Mouse (Mus musculus) Muller cell, postnatal 12 days (primary cell): ENCODE measurements around the gene 1500009L16Rik.

ENCODE experiments used
- DNase-seq: peaks from one replicate; pipeline ENCODE4 v3.0.0-alpha.2; 2015; ENCODE audit errors: inconsistent ontology term

Gene 1500009L16Rik

GRCm38 (mm10) chr10:83760535-83760934 lies 37.9 kb downstream of the 1500009L16Rik start:
- no peak for DNase-seq

DNA sequence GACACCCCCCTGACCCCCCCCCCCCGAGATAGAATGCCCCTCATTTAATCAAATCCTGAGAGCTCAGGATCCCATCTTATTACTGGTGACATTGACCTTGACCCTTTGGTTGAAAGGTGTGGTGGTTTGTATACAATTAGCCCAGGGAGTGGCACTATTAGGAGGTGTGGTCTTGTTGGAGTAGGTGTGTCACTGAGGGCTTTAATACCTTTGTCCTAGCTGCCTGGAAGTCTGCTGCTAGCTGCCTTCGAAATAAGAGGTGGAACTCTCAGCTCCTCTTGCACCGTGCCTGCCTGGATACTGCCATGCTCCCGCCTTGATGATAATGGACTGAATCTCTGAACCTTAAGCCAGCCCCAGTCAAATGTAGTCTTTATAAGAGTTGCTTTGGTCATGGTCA lies 41.2 kb downstream of the 1500009L16Rik start:
- no peak for DNase-seq

GRCm38 (mm10) chr10:83766882-83767281 lies 44.2 kb downstream of the 1500009L16Rik start:
- DNase-seq = no peak

- peak; percentile 23 for DNase-seq
These were observed 53.7 kb downstream of the 1500009L16Rik start for GRCm38 (mm10) chr10:83776272-83776878.

- DNase-seq = no peak
These were observed 54.6 kb downstream of the 1500009L16Rik start for GRCm38 (mm10) chr10:83777253-83777652.

DNA sequence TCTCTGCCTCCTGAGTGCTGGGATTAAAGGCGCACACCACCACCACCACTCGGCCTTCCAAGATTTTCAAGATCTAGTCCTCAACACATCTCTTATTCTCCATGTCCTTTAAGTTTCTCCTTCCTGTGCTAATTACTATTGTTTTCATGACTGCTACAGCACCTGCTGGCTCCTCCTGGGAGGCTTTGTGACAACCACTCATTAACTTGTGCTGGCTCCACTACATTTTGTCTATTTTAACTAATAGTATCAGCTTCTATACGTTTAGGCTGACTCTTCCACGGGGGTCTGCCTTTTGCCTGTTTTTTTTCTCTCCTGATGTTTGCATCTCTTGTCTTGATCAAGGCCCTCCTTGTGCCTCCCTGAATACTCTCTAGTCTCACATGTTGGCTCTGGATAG lies 59.2 kb downstream of the 1500009L16Rik start:
- no peak for DNase-seq

DNA sequence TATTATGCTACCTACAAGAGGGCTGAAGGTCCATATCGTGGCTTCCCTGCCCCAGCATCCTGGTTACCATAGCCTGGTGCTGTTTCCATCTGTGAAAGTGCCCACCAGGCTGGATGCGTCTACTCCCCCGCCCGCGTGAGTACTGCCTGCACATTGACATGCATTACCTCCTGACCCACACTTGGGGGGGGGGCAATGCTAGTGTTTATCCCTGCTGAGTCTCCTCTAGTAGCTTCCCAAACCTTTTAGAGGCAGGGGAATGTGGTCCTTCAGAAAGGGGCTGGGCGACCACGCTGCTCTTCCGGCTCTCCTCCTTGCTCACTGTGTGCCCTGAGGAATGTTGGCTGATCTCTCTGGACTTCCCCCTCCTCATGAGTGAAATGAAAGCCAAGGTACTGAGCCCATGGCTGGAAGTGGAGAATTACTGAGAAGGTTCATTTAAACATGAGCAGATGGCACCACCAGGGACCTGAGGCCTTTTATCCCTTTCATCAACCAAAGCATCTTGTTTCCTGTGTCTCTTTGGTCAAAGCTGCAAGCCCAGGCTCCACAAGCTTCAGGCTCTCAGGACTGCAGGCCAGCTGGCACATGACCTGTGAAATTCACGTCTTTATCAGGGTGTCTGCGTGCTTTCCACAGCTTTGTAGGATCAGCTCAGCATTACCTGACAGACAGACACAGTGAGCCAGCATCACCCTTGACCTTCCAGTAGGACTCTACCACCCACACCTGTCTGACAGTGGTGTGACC lies 59.9 kb downstream of the 1500009L16Rik start:
- DNase-seq = no peak

GRCm38 (mm10) chr10:83785003-83785402 lies 62.3 kb downstream of the 1500009L16Rik start:
- no peak for DNase-seq

- DNase-seq = peak; percentile 52
These were observed 63.1 kb downstream of the 1500009L16Rik start for GRCm38 (mm10) chr10:83785627-83786392.

DNA sequence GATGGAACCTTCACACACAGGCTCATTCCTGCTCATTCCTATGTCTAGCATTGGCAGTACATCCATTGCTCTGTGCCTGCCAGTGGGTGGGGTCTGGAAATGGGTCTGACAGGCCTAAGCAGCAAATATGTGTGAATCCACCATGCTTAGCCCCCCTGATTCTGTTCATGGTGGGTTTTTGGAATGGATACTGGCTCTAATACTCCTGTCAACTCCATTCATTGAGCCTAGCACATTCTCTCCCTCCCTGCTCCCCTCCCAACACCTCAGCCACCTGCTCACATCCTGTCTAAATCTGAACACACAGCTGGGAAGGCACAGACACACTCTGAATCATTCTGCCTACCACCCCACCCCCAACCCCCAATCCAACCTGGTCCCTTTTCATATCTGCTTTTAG lies 72.4 kb downstream of the 1500009L16Rik start:
- DNase-seq = no peak

- no peak for DNase-seq
These were observed 72.8 kb downstream of the 1500009L16Rik start for GRCm38 (mm10) chr10:83795500-83795899.

GRCm38 (mm10) chr10:83804021-83804420 lies 81.4 kb downstream of the 1500009L16Rik start:
- DNase-seq = no peak

GRCm38 (mm10) chr10:83805201-83805718 lies 82.6 kb downstream of the 1500009L16Rik start:
- DNase-seq = no peak

DNA sequence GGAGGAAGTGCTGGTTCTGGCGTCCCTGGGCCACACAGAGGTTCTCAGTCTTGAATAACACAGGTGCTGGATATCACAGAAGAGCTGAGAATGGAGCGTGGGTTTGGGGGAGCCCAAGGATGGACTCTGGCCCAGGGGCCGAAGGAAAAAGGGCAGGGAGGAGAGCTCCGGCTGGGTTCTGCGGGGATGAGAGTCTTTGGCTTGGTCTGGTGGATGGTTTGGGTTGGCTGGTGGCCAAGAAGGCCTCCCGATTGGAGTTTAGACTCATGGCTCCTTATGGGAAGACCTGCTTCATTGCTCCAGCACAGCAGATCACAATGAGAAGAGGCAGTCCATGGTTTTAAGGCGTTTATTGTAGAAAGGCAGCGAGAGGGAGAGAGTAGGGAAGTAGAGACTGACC lies 84.6 kb downstream of the 1500009L16Rik start:
- DNase-seq = no peak
